Mouse (Mus musculus): ENCODE data around the gene Trib3.

DNA sequence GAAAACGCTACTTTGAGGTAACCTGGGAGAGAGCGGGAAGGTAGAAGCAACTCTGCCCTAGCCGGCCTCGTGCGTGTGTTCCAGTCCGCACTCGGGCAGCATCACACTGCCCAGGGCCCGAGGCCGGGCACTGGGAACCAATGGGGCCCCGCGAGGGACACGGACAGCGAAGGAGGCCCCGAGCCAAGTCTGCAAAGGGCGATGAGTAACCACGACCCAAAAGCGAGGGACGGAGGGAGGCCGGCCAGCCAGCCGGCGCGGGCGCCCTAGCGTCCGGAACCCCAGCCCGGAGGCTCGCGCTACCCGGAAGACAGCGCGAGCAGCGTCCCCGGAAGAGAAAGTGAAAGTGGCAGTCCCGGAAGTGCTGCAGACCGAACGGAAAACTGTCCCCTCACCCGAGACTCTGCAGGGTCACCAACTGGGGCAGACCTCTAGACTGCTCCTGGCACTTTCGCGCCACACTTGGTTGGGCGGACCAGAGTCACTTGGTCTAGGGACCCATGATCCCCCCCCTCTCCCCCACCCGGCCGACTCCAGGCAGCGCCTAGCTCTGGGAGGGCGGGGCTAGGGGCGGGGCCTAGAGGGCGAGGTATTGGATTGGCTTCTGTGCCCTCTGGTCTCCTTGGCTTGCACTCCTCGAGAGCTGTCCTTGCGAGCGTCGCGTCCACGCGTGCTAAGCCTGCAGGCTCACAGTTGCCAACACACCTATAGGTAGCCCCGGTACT, 11.6 kb downstream of the Trib3 start, which contains the start of gene Rbck1:
- TF ChIP-seq CTCF (conservative IDR thresholded peaks at IDR 0.05; ENCODE audit: low read length) (no peak), NANOG (IDR thresholded peaks at IDR 0.05; ENCODE audit: borderline replicate concordance, low read length) (no peak)
